Mouse (Mus musculus) embryonic fibroblast, embryonic 13.5 days (primary cell): ENCODE results near the gene Hectd4.

Experiments
- CTCF ChIP-seq: IDR thresholded peaks from 2 replicates; pipeline ENCODE4 v1.5.1; 2011; ENCODE audit warnings: mild to moderate bottlenecking, control low read depth, low read length, moderate library complexity, borderline replicate concordance; ENCODE audit not compliant: insufficient read depth
- POLR2A ChIP-seq: IDR thresholded peaks from 2 replicates; pipeline ENCODE4 v1.6.1; 2011; ENCODE audit warnings: low read depth, mild to moderate bottlenecking, control low read depth, low read length, moderate library complexity

DNA sequence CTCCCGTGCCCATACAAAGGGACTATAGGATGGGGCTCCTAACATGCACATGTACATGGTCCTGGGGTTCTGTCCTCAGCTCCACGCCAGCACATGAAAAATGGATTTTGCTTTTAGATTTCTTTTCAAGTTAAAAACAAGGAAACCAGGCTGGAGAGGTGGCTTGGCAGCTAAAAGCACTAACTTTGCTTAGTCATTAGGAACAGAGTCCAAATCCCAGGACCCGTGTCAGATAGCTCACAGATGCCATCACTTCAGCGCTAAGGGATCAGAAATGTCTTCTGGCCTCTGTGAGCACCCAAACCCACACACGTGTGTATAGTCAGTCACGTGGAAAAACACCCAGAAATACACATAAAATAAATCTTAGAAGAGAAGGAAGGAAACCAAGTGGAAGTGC, 116.8 kb downstream of the Hectd4 start:
- TF ChIP-seq POLR2A (no peak), CTCF (no peak)
